In the genomic region with DNA sequence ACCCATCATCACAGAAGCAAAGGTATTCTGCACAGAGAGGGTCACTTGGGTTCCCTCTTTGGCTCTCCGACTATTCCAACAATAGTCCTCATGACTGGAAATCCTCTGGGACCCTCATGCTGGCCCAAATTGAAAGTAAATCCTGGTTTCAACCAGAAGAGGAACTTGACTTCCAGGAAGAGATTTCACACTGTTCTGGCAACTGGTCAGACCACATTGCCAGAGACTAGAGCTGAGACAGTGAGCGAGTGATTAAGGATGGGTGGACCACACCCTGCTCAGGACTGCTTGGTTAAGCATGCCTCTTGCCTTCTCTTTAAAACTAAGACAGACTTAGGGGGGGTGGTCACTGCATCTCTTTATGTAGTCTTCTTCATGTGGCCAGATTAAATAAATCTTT, we compare ENCODE assay signal across 13 mouse cellular contexts.
DNase-seq lines count a peak whose midpoint lies in the region; ATAC-seq lines count a peak whose summit lies in the region.
"Had no signal": no experiment of that assay in that cellular context is flagged by ENCODE, and none has a peak within 500 bp of the region (broad histone marks: within the 10 kb centered on the region; RNA-seq: fewer than 3 reads in every experiment).

No protein-coding gene starts in this region.

- no peaks in the 10 kb centered on the region for H3K9me3 ChIP-seq in embryonic facial prominence, embryonic 15.5 days (replicated peaks)
- H3K9me3 ChIP-seq in hindbrain, embryonic 14.5 days (ENCODE audit: control insufficient read depth, low read length) = no peaks in the 10 kb centered on the region
- no peaks in the 10 kb centered on the region for H3K9me3 ChIP-seq in hindbrain, embryonic 10.5 days
- H3K9me3 ChIP-seq: heart, embryonic 15.5 days; neural tube, embryonic 12.5 days had no signal

- peak; percentile 60 for DNase-seq in 3T3-L1 (ENCODE audit: low read depth, low spot score)
- DNase-seq in 416B (ENCODE audit: low read depth) = peak; percentile 12
- peak; percentile 46 to 77 for DNase-seq in kidney, postnatal 25 days
- DNase-seq in cerebellum, adult 8-10 months = no peak
- DNase-seq in hindbrain, embryonic 14.5 days (ENCODE audit: low spot score) = no peak
- DNase-seq in hindbrain, embryonic 10.5 days (ENCODE audit: low spot score) = no peak
- no peak for DNase-seq in frontal cortex, postnatal 10 days (ENCODE audit: low spot score in 2 of 2)
- DNase-seq: cerebellum, adult 2 months; lung, embryonic 14.5 days had no signal

- no peaks in the 10 kb centered on the region for H3K36me3 ChIP-seq in embryonic facial prominence, embryonic 15.5 days
- no peaks in the 10 kb centered on the region for H3K36me3 ChIP-seq in hindbrain, embryonic 14.5 days (replicated peaks; ENCODE audit: control insufficient read depth, insufficient read depth)
- H3K36me3 ChIP-seq in hindbrain, embryonic 10.5 days = no peaks in the 10 kb centered on the region
- H3K36me3 ChIP-seq: heart, embryonic 15.5 days; neural tube, embryonic 12.5 days had no signal

- H3K4me2 ChIP-seq in embryonic facial prominence, embryonic 15.5 days (replicated peaks) = no peak overlapping the region
- H3K4me2 ChIP-seq in hindbrain, embryonic 14.5 days (replicated peaks) = no peak overlapping the region
- H3K4me2 ChIP-seq: heart, embryonic 15.5 days; lung, embryonic 14.5 days; neural tube, embryonic 12.5 days had no signal

- H3K9ac ChIP-seq in embryonic facial prominence, embryonic 15.5 days = no peak overlapping the region
- H3K9ac ChIP-seq in hindbrain, embryonic 14.5 days = no peak overlapping the region
- H3K9ac ChIP-seq: heart, embryonic 15.5 days; lung, embryonic 14.5 days; neural tube, embryonic 12.5 days had no signal

- peak overlapping the region; percentile 55; the same call in 1 of the 2 replicates for H3K27ac ChIP-seq in embryonic facial prominence, embryonic 15.5 days (replicated peaks)
- no peak overlapping the region for H3K27ac ChIP-seq in hindbrain, embryonic 14.5 days
- H3K27ac ChIP-seq in hindbrain, embryonic 10.5 days = no peak overlapping the region
- H3K27ac ChIP-seq: heart, embryonic 15.5 days; left cerebral cortex, adult 2 months; neural tube, embryonic 12.5 days had no signal

- no peak for ATAC-seq in embryonic facial prominence, embryonic 15.5 days (ENCODE audit: insufficient number of reproducible peaks, low FRiP score, low TSS enrichment, low read depth)
- ATAC-seq in hindbrain, embryonic 14.5 days (ENCODE audit: low FRiP score) = no peak

- H3K27me3 ChIP-seq in embryonic facial prominence, embryonic 15.5 days = no peaks in the 10 kb centered on the region
- no peaks in the 10 kb centered on the region for H3K27me3 ChIP-seq in hindbrain, embryonic 14.5 days (ENCODE audit: control insufficient read depth, insufficient read depth, low read length)
- no peaks in the 10 kb centered on the region for H3K27me3 ChIP-seq in hindbrain, embryonic 10.5 days (ENCODE audit: insufficient read depth, poor library complexity, severe bottlenecking)
- H3K27me3 ChIP-seq: heart, embryonic 15.5 days; neural tube, embryonic 12.5 days had no signal

- no peak overlapping the region for H3K4me3 ChIP-seq in embryonic facial prominence, embryonic 15.5 days (replicated peaks)
- H3K4me3 ChIP-seq in hindbrain, embryonic 14.5 days (replicated peaks; ENCODE audit: low read length) = no peak overlapping the region
- H3K4me3 ChIP-seq in hindbrain, embryonic 10.5 days = no peak overlapping the region
- H3K4me3 ChIP-seq: heart, embryonic 15.5 days; left cerebral cortex, adult 2 months; neural tube, embryonic 12.5 days had no signal

- peaks cover 13% of the 10 kb centered on the region for H3K4me1 ChIP-seq in embryonic facial prominence, embryonic 15.5 days
- no peaks in the 10 kb centered on the region for H3K4me1 ChIP-seq in hindbrain, embryonic 14.5 days (replicated peaks; ENCODE audit: control insufficient read depth, insufficient read depth, low read length)
- H3K4me1 ChIP-seq in hindbrain, embryonic 10.5 days (replicated peaks) = no peaks in the 10 kb centered on the region
- H3K4me1 ChIP-seq: heart, embryonic 15.5 days; neural tube, embryonic 12.5 days had no signal

- WGBS in embryonic facial prominence, embryonic 15.5 days = 49% methylated on average over 2 of the region's 2 CpGs
- 79% methylated on average over 2 of the region's 2 CpGs for WGBS in hindbrain, embryonic 14.5 days
- WGBS in hindbrain, embryonic 10.5 days = 82% methylated on average over 2 of the region's 2 CpGs

Comparison
In these comparisons a context has a peak if more than half of its experiments do, and no peak if none do; other contexts are left out.
1. DNase-seq: peak in 3T3-L1 (single experiment), 416B (single experiment) and kidney, postnatal 25 days (2 of 2); none in cerebellum, adult 8-10 months (single experiment), hindbrain, embryonic 14.5 days (single experiment), hindbrain, embryonic 10.5 days (single experiment) and frontal cortex, postnatal 10 days (0 of 2).